Mouse (Mus musculus) left cerebral cortex, adult 9 months (tissue): ENCODE measurements around the gene Olfr1082.
"Not testable (repeated sequence)": the region's sequence is repeated elsewhere in the genome, so short reads cannot be mapped to it uniquely, and the experiment has no call there.

Source experiments
- DNase-seq, 2 experiments: peaks; one replicate each; pipeline ENCODE4 v3.0.0; 2022; ENCODE audit warnings: low spot score in 2 of 2

Gene Olfr1082

DNA sequence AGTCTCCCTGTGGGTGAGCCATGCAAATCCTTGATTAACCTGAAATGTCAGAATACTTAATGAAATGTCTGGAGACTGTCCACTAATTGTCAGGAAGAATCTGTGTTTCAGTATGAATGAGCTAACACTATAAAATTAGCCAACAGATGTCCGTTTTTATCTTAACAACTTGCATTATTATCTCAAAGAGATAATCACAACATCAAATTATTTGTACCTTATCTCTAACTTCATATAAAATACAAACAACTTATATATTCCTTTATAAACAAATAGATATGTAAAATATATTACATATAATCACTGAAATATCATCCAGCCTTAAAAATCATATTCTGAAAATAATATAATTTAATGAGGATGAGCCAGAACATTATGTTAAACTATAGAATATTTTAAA lies at the start of gene Olfr1082:
Gene Olfr1082 (minus strand): TSS at position 101 of the 400 bp plus-strand sequence.
- not testable (repeated sequence) for DNase-seq

DNA sequence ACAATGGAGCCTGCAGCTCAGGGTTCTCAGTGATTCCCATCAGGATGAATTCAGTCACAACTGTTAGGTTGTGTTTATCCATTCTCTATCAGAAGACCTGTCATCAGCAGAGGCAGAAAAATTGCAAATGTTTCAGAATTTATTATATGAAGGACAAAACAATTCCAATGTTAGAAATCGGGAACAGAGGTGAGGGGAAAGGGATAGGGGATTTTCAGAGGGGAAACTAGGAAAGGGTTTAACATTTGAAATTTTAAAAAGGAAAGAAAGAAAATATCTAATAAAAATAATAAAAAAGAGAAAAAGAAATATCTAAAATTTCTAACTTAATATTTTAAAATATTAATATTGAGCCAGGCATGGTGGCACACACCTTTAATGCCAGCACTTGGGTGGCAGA lies 40.9 kb upstream of the Olfr1082 start, which contains the start of gene Olfr1084:
Gene Olfr1084 (minus strand): TSS at position 101 of the 400 bp plus-strand sequence.
- DNase-seq: not testable (repeated sequence)

GRCm38 (mm10) chr2:86558135-86558534 lies 40.6 kb downstream of the Olfr1082 start, which contains the start of gene Olfr1080:
Olfr1080 (minus strand) TSS chr2:86558235.
- not testable (repeated sequence) for DNase-seq
